Mouse (Mus musculus) spleen, postnatal 0 days (tissue): ENCODE results near the gene Atf7ip2. TPM values are rescaled to one million over a fixed set of nuclear protein-coding genes. Genes with fewer than 3 reads are reported as not detected.

Source experiments
- polyA plus RNA-seq: library from polyadenylated mRNA; unstranded; fragments of >200 nt; fragmentation: Nextera tagmentation; extraction: Ambion mirVana; gene quantifications from 2 replicates; pipeline ENCODE4 v1.2.1, GENCODE M21; 2015

The Atf7ip2 gene
- 0.31 and 0.46 TPM in 2 replicates for polyA plus RNA-seq

DNA sequence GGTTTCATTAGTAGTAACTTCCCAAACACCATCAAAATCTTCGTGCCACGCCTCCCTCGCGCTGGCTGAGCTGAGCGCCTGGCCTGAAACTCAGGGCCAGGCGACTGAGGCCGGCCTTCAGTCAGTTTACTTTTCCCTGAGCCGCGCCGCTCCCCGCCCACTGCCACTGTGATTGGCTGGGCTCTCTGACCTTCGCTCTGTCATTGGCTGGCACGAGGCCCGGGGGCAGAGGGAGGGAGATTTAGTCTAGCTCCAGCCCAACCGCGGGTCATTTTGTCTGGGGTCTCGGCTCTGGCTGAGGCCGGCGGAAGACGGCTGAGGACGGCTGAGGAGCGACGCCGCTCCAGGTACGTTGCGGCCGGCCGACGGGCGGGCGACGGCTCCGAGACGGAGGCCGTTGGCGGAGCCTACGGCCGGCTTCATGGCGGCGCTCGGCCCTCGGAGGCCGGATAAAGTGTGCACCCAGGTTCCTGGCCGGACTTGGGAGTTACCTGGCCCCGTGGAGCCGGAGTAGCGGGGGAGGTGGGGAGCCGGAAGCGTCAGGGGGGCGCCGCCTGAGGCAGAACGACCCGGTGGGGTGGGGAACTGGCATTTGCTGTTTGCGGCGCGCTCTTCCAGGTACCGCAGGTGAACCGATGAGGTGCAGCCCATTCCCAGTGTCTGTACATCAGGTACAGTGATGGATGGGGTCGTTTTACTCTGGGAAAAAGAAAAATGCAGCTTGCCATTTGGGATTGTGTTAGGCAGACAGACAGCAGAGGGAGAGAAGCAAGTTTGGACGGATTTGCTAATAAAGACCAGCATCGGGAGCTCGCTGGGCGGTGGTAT is at the start of gene Atf7ip2:
Atf7ip2 (plus strand) TSS at position 34 of the 828 bp plus-strand sequence.

DNA sequence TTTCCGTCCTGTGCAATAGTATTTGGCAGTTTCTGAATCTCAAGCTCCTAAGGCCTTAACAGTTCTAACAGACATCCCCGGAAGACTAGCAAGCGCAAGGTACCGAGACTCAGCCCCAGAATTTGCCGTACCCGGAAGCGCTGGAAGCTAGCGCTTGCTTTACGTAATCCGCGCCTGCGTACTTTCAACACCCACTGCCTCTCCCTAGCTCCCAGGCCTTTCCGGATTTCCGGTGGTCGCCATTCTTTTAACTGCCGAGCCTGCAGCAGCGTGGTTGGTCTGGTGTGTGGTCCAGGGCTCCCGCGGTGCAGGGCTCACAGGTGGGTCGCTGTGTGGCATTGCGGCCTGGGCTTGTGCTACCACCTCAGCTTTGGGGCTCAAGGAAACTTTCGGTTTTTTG is 22.5 kb upstream of the Atf7ip2 start, which contains the start of gene Rpl39l:
Rpl39l (plus strand) TSS at position 222 of the 400 bp plus-strand sequence.

Other genes with a start within 250 kb of the Atf7ip2 start
- gene Grin2a, start 197.2 kb upstream of the Atf7ip2 start, polyA plus RNA-seq: 1.0 and 2.1 TPM in 2 replicates
- gene Rpl39l, start 22.5 kb upstream of the Atf7ip2 start, polyA plus RNA-seq: 0.23 and 0.77 TPM in 2 replicates
- 11.3 and 14.2 TPM in 2 replicates for gene Emp2, start 121.3 kb downstream of the Atf7ip2 start, polyA plus RNA-seq
- gene Tekt5, start 202.8 kb downstream of the Atf7ip2 start, polyA plus RNA-seq: 0.49 and 0.84 TPM in 2 replicates
- gene Nubp1, start 219.2 kb downstream of the Atf7ip2 start, polyA plus RNA-seq: 33.2 and 33.8 TPM in 2 replicates